Mouse (Mus musculus): ENCODE results near the gene Asb12. TPM values are rescaled to one million over a fixed set of nuclear protein-coding genes. Genes with fewer than 3 reads are reported as not detected.
A peak's percentile ranks its signal among the peaks of the same experiment; 100 is the strongest.
"Not testable (repeated sequence)": the region's sequence is repeated elsewhere in the genome, so short reads cannot be mapped to it uniquely, and the experiment has no call there.

The Asb12 gene
- 0.20 and 0.21 TPM in 2 replicates for polyA plus RNA-seq (2012; rRNA removed)

DNA sequence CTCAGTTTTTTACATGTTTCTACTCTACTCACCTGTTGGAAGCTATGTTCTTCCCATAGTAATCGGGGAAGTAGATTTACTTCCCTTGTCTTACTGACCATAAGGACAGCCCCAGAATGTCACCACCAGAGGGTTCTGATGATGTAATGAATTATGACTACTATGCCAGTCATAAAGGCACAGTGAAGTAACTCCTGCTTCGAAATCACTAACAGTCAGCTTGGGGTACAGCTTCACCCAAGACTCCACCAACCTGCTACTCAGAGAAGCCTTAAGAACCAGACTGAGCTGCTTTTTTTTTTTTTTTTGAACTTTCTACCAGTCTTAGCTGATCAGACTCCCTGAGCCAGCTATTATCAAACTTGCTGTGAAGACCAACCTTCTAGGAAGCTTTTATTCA, at the start of gene Asb12, which contains the start of gene Pfn5:
TSS of gene Asb12 (minus strand) at position 101 of the 400 bp plus-strand sequence.
TSS of gene Pfn5 (plus strand) at position 218 of the 400 bp plus-strand sequence.
- no peak for DNase-seq (ENCODE audit: extremely low spot score in 1 of 2, low spot score in 1 of 2)

DNA sequence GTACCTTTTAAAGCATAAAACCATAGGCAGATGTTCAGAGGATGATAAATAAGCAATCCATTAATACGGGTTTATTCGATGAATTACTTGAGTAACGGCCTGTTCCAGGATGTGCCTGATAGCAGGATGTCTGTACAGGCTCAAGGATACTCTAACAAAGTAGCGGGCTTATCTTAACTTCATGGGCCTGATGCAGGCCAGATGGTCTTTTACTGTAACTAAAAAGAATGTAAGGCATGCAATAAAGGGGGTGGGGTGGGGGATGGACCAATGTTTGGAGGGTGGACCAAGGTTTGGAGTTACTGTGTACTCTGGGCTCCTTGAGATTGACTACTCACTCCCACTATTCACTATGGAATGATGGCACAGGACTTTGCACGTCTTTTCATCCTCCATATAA, 42.8 kb upstream of the Asb12 start:
- no peak for DNase-seq (ENCODE audit: extremely low spot score in 1 of 2, low spot score in 1 of 2)

DNA sequence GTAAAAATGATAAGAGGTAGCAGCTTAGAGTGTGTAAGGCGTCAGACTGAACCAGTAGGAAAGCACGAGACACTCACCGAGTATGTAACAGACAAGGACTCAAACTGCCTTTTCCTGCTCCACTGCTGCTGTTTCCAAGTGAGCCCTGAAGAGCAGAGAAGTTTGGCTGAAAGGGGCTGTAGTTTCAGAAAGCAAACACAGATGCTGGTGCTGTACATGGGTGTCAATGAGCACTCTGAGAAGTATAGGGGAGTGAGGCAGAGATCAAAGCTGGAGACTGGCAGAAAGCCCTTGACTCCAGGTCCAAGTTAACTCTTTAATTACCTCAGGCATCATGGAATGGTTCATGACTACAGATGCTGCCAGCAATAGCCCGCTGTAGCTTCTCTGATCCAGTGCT, 3.5 kb downstream of the Asb12 start:
- DNase-seq (ENCODE audit: extremely low spot score in 1 of 2, low spot score in 1 of 2): no peak

DNA sequence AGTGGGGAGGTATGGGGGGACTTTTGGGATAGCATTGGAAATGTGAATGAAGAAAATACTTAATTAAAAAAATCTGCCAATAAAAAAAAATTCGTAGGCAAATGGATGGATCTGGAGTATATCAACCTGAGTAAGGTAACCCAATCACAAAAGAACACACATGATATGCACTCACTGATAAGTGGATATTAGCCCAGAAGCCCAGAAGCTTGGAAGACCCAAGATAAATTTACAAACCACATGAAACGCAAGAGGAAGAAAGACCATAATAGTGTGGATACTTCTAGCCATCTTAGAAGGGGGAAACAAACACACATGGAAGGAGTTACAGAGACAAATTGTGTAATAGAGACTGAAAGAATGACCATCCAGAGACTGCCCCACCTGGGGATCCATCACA, 22.3 kb downstream of the Asb12 start:
- DNase-seq (ENCODE audit: extremely low spot score in 1 of 2, low spot score in 1 of 2): not testable (repeated sequence)

DNA sequence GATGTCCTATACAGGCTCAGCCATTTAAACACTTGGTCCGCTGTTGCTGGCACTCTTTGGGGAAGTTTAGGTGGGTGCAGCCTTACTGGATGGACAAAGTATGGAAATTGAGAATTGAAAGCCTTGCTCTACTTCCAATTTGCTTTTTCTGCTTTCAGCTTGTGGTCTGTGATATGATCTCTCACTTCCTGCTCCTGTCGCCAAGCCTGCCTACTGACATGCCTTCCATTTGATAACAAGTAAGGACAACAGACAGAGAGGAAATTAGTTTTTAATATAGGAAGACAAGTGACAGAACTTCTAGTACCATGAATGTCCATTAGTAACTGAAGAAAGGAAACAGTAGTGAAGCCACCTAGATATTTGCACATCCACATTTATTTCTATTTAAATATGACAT, 32.6 kb downstream of the Asb12 start:
- DNase-seq (ENCODE audit: extremely low spot score in 1 of 2, low spot score in 1 of 2): no peak

DNA sequence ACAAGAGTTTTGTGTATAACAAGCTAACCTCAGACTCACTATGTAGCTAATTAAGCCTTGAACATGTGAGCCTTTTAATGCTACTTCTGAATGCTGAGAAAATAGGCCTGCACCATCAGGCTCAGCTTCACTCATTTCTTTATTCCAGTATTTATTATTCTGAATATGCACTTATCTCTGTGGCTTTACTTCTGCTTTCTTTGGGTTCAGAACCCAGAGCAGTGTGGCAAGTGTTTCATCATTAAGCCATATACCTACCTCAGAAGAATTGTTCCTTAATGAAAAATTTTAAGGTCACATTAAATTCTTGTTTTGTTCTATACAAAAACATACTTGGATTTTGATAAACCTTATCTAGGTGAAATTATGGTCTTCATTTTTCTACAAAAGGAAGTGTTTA, 33.9 kb downstream of the Asb12 start:
- DNase-seq (ENCODE audit: extremely low spot score in 1 of 2, low spot score in 1 of 2): no peak

DNA sequence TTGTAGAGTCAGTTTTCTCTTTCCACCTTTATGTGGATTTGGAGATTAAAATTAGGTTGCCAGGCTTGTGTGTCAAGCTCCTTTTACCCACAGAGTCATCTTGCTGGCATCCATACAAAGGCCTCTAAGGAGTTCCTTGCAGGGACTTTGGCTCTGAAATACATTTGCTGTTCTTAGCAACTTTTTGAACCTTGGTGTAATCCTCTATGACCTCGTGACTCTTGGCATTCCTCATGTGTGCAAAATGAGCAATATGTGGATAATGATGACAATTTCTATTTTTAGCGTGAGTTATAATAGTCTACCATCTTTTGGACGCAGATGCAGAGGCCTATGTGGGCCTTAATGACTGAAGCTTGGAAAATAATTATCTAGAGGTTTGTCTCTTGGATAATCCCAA, 100.6 kb downstream of the Asb12 start:
- no peak for DNase-seq (ENCODE audit: extremely low spot score in 1 of 2, low spot score in 1 of 2)

DNA sequence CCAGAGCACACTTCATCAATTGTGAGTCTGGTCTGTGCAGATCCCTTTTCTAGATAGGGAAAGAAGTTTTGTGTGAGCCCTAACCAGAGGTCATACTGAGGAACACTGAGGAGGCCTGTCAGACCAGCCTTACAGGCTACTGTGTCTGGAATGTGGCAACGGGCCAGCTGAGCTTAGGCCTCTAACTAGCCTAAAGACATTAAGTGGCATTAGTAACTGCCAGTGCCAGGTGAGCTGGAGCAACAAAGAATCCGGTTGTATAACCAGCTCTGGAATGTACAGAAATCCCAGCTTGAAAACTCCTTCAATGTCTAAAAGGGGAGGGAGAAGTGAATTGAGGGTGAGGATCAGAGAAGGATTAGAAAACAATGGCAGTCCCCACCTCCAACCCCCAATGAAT, 111.9 kb downstream of the Asb12 start:
- DNase-seq (ENCODE audit: extremely low spot score in 1 of 2, low spot score in 1 of 2): no peak

DNA sequence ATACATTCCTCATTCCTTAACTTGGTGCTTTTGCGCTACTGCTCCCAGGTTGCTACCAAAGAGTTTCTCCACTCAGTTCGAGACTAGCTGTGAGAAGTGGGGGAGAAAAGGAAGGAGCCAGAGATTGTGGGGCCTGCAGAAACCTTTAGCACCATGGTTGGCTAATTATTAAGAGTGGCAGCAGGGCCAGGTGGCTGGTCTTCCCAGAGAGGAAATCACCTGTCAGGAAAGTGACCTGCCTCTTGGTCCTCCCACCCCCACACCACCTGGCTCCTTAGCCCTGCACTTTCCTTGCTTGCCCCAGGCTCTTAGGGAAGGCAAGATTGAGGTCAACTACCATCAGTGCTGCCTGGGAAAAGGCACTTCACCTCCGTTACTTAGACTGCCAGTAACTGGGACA, 112.6 kb downstream of the Asb12 start:
- DNase-seq (ENCODE audit: extremely low spot score in 1 of 2, low spot score in 1 of 2): no peak

DNA sequence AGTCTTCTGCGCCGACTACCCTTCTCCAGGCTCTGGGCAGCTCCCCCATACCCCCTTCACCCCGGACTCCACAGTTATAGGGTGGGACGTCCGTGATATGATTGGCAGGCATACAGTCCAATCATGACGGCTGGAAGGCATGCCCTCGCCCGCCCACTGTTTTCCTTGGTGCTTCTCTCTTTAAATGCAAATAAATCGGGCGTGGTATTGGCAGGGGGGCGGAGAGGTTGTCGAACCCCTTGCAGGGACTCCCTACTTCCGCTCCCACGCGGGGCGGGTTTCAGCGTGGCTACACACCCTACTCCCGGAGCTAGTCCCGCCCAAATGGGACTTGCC, 113.0 kb downstream of the Asb12 start, which contains the start of gene Amer1:
TSS of gene Amer1 (minus strand) at position 97 of the 336 bp plus-strand sequence.
- DNase-seq (ENCODE audit: extremely low spot score in 1 of 2, low spot score in 1 of 2): peak; percentile 88 to 93

DNA sequence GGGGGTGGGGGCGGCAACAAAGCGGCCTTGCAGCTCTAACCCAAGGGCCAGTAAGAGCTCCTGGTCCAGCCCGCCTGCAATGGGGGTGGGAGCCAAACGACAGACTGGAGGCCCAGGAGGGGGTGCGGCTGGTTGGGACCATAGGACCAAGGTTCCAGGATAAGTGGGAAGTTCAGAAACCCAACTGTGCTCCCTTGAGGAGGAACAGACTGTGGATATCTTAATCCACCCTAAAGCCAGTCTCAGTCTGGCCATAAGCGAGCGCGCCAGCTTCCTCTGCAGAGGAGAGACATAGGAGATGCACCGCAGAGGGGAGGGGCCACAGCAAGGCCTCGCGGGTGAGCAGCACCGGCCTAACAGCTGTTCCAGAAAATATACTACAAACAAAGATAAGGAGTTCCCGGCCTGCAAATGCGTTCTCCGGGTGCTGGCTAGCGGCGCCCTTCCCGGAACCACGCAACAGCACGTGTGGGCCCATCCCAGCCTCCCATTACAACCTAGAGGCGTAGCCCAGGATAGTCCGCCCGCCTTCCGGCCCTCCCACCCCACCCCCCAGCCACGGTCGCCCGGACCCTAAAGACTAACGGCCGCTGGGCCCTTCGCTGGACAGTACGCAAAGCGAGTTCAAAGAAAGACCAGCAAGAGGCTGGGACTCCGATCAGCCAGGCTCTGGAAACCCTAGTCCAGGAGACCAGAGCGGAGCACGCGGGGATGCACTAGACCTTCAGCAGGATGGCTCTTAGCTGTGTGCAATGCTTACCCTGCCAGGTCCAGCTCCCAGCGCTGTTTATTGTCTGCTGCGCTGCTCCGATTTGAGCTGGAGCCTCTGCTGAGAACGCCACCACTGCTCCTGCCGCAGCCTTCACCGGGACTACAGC, 113.7 kb downstream of the Asb12 start:
- DNase-seq (ENCODE audit: extremely low spot score in 1 of 2, low spot score in 1 of 2): peak; percentile 3 to 34

DNA sequence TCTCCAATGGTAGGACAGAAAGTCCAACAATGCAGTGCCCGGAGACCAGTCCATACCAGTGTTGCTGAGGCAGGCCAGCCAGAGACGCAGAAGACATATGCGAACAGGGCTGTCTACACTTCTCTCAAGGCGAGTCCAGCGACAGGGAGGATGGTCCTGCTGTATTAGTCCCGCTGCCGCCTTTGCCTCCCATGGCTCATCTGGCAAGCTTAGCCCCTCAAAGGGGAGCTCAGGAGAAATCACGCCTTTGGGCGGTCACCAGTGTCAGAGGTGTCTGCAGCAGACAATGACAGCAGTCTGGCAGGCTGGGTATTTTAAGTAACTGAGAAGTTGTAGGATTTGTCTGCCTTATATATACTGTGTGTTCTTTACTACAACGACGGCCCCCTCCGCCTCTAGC, 114.4 kb downstream of the Asb12 start:
- DNase-seq (ENCODE audit: extremely low spot score in 1 of 2, low spot score in 1 of 2): no peak

DNA sequence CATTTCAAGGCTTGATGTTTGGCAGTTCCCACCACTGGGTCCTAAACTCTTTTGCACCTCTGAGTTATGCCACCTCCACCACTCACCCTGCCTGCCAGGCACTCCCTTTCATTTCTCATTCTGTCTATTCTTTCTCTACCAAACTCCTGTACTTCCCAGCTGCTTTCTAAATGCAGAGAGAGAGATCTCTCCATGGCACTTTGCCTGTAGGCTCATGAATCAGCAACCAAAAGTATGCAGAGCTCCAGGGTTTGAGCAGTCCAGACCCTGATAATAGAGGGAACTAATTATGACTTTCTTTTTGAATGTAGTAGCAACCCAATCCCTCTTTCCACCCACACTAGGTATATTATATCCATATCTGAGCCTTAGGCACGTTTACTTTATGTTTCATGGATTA, 115.5 kb downstream of the Asb12 start:
- DNase-seq (ENCODE audit: extremely low spot score in 1 of 2, low spot score in 1 of 2): no peak

DNA sequence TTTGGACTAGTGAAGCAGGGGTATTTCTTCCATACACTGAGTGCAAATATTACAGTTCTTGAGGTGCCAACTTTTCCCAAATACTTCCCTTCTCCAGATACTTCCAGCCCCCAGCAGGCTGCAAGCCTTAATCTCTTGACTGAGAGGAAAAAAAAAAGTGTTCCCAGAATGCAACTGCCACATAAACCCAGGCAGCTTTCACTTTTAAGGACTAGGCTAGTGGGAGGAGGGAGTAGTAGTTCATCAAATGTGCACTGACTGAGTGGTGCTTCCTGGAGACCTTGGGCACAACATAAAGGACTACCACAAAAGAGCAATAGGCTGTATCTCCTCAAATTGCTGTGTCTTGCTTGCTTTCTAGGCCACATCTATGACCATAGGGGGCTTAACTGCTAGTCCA, 116.5 kb downstream of the Asb12 start:
- DNase-seq (ENCODE audit: extremely low spot score in 1 of 2, low spot score in 1 of 2): no peak

DNA sequence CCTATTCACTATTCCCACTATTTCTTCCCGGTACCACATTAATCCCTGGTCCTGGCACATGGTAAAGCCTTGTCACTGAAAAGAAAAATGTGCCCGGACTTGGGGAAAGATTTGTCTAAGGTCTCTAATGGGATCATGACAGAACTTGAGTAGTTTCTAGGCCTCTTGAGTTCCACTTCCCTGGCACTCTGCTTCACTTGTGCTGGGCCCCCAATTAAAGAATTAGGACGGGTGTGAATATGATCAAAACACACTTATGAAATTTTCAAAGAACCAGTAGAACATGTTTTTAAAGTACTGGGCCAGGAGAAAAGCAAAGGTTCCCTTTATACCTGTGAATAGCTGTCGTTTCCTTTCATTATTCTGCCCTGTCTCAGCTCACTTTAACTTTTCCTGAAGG, 119.3 kb downstream of the Asb12 start:
- DNase-seq (ENCODE audit: extremely low spot score in 1 of 2, low spot score in 1 of 2): no peak

DNA sequence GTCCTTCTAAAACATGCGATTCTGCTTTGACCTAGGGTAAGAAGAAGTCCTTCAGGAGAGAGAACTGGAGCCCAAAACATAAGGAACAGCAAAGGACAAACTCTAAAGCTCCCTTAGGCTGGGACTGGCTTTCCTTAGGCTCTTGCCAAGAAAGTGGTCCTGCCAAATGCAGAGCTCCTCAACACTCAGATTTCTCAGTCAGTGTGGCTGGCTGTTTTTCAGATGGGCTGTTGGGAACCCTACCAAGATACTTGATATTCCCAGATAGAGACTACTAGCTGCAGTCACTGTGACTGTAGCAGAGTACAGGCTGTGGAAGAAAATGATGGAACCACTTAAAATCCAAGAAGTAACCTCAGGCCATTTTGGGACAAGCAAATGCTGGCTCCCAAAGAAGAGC, 120.6 kb downstream of the Asb12 start:
- DNase-seq (ENCODE audit: extremely low spot score in 1 of 2, low spot score in 1 of 2): no peak

Other genes starting within 250 kb of the Asb12 start
- gene Amer1, start 113.1 kb downstream of the Asb12 start, polyA plus RNA-seq (2012; rRNA removed): 3.4 and 3.5 TPM in 2 replicates
- gene Pfn5, start 117 bp upstream of the Asb12 start, polyA plus RNA-seq (2012; rRNA removed): not detected in 2 replicates
- 25.9 and 28.1 TPM in 2 replicates for gene Zc4h2, start 100.5 kb upstream of the Asb12 start, polyA plus RNA-seq (2012; rRNA removed)
- gene Zc3h12b, start 153.7 kb upstream of the Asb12 start, polyA plus RNA-seq (2012; rRNA removed): 9.9 TPM in 2 replicates

Data from frontal cortex, adult 2 months (tissue).